8 mouse cellular contexts compared by ENCODE assay signal in the genomic region with DNA sequence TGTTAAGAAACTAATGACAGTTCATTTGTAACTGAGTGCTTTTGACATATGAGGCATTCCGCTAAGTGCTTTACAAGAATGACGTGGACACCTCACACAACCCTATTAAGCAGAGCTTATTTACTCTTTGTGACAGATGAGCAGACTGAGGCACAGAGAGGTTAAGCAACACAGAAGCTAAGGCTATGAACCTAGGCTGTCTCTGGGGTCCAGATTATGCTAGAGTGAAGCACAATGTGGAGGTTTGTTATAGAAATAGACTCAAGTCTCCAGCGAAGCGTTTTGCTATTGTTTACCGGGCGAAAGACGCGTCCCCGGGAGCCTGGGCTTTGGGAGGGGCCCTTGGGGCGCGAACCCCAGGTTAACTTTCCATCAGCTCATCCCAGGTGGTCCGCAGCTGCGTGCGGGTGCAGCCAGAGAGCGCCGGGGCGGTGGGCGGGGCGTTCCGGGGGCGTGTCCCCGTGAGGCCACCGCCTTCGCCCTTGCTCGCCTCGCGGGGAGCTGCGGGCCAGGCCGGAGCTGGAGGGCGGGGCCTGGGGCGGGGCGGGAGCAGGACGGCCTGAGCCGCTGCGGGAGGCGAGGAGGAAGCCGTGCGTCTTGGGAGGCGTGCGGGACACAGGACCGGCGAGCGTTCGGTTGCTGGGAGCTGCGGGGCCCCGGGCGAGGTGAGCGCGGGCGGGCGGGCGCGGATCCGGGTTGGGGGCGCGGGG. TPM values are rescaled to one million over a fixed set of nuclear protein-coding genes. Genes with fewer than 3 reads are reported as not detected.
DNase-seq lines count a peak whose midpoint lies in the region; ATAC-seq and TF ChIP-seq lines count a peak whose summit lies in the region.

Gene Igsf3, plus strand, starts transcription at position 546 of the 710 bp plus-strand sequence.

- peak; percentile 93 for DNase-seq in A20 (ENCODE audit: low read depth, low spot score)
- DNase-seq in adrenal gland, postnatal 4 days (ENCODE audit: low spot score in 2 of 2): peak; percentile 54 to 57
- peak; percentile 18 for DNase-seq in liver, adult 2 months (ENCODE audit: extremely low read depth, low read depth, low spot score)
- DNase-seq in naive thymus-derived CD4-positive, alpha-beta T cell, adult 2 months (ENCODE audit: low read depth): peak; percentile 81

- no peaks in the 10 kb centered on the region for H3K79me2 ChIP-seq in liver, adult 2 months (ENCODE audit: control insufficient read depth, insufficient read depth, low read length)

- H3K27me3 ChIP-seq in embryonic facial prominence, embryonic 13.5 days: no peaks in the 10 kb centered on the region
- H3K27me3 ChIP-seq in heart, embryonic 11.5 days (ENCODE audit: control insufficient read depth, insufficient read depth, low read length): no peaks in the 10 kb centered on the region
- H3K27me3 ChIP-seq in kidney, embryonic 15.5 days: 0 out of 2 replicates have a peak, but pooled peaks cover 1% of the 10 kb centered on the region
- peaks cover 10% of the 10 kb centered on the region for H3K27me3 ChIP-seq in liver, adult 2 months (ENCODE audit: control insufficient read depth, insufficient read depth, low read length)
- H3K27me3 ChIP-seq in stomach, embryonic 14.5 days (ENCODE audit: control insufficient read depth, insufficient read depth, low read length): no peaks in the 10 kb centered on the region

- peak within 1 kb of the TSS; percentile 81 for H3K4me2 ChIP-seq in embryonic facial prominence, embryonic 13.5 days
- peak within 1 kb of the TSS; percentile 91 for H3K4me2 ChIP-seq in heart, embryonic 11.5 days
- peak within 1 kb of the TSS; percentile 94 for H3K4me2 ChIP-seq in kidney, embryonic 15.5 days
- peak within 1 kb of the TSS; percentile 99 for H3K4me2 ChIP-seq in stomach, embryonic 14.5 days (replicated peaks; ENCODE audit: low read depth, low read length)

- H3K27ac ChIP-seq in embryonic facial prominence, embryonic 13.5 days: peak within 1 kb of the TSS; percentile 85
- peak within 1 kb of the TSS; percentile 79 for H3K27ac ChIP-seq in heart, embryonic 11.5 days (ENCODE audit: low read depth, low read length)
- peak within 1 kb of the TSS; percentile 55; the same call in 1 of the 2 replicates for H3K27ac ChIP-seq in kidney, embryonic 15.5 days
- no peak within 1 kb of the TSS for H3K27ac ChIP-seq in liver, adult 2 months (replicated peaks; ENCODE audit: insufficient read depth, low read depth, low read length)
- H3K27ac ChIP-seq in stomach, embryonic 14.5 days (ENCODE audit: low read length): peak within 1 kb of the TSS; percentile 55; the same call in 1 of the 2 replicates

- peaks cover 40% of the 10 kb centered on the region for H3K4me1 ChIP-seq in embryonic facial prominence, embryonic 13.5 days
- peaks cover 30% of the 10 kb centered on the region for H3K4me1 ChIP-seq in heart, embryonic 11.5 days (ENCODE audit: control insufficient read depth, insufficient read depth, low read length)
- peaks cover 46% of the 10 kb centered on the region for H3K4me1 ChIP-seq in kidney, embryonic 15.5 days
- H3K4me1 ChIP-seq in liver, adult 2 months (ENCODE audit: control insufficient read depth, insufficient read depth, low read length): peaks cover 2% of the 10 kb centered on the region; the same call in 1 of the 2 replicates
- peaks cover 33% of the 10 kb centered on the region for H3K4me1 ChIP-seq in stomach, embryonic 14.5 days (ENCODE audit: control insufficient read depth, insufficient read depth, low read length)

- H3K4me3 ChIP-seq in embryonic facial prominence, embryonic 13.5 days: peak within 1 kb of the TSS; percentile 86
- H3K4me3 ChIP-seq in heart, embryonic 11.5 days (ENCODE audit: low read depth, low read length): peak within 1 kb of the TSS; percentile 91
- H3K4me3 ChIP-seq in kidney, embryonic 15.5 days (replicated peaks): peak within 1 kb of the TSS; percentile 71
- H3K4me3 ChIP-seq in liver, adult 2 months (ENCODE audit: insufficient read depth, low read depth, low read length): peak within 1 kb of the TSS; percentile 65
- peak within 1 kb of the TSS; percentile 76 for H3K4me3 ChIP-seq in stomach, embryonic 14.5 days (ENCODE audit: low read depth, low read length)

- no peak for TF ChIP-seq CTCF in liver, adult 2 months (IDR thresholded peaks at IDR 0.05; ENCODE audit: low read depth, low read length)

- peak; percentile 81 for ATAC-seq in embryonic facial prominence, embryonic 13.5 days (ENCODE audit: insufficient number of reproducible peaks, insufficient read depth, low FRiP score, low TSS enrichment, low read depth)
- ATAC-seq in heart, embryonic 11.5 days (replicated peaks; ENCODE audit: insufficient number of reproducible peaks, low FRiP score, low TSS enrichment): peak; percentile 88
- ATAC-seq in kidney, embryonic 15.5 days (replicated peaks; ENCODE audit: low FRiP score): peak; percentile 90
- peak; percentile 91 for ATAC-seq in stomach, embryonic 14.5 days (ENCODE audit: insufficient number of reproducible peaks, insufficient read depth, low FRiP score, low read depth)

- H3K36me3 ChIP-seq in embryonic facial prominence, embryonic 13.5 days: no peaks in the 10 kb centered on the region
- no peaks in the 10 kb centered on the region for H3K36me3 ChIP-seq in heart, embryonic 11.5 days (ENCODE audit: control insufficient read depth, insufficient read depth, low read length)
- H3K36me3 ChIP-seq in kidney, embryonic 15.5 days: no peaks in the 10 kb centered on the region
- no peaks in the 10 kb centered on the region for H3K36me3 ChIP-seq in liver, adult 2 months (ENCODE audit: control insufficient read depth, insufficient read depth, low read length)
- no peaks in the 10 kb centered on the region for H3K36me3 ChIP-seq in stomach, embryonic 14.5 days (ENCODE audit: control insufficient read depth, insufficient read depth, low read length)

- no peaks in the 10 kb centered on the region for H3K9me3 ChIP-seq in embryonic facial prominence, embryonic 13.5 days
- H3K9me3 ChIP-seq in heart, embryonic 11.5 days (replicated peaks; ENCODE audit: control insufficient read depth, low read length): no peaks in the 10 kb centered on the region
- no peaks in the 10 kb centered on the region for H3K9me3 ChIP-seq in kidney, embryonic 15.5 days (replicated peaks)
- H3K9me3 ChIP-seq in stomach, embryonic 14.5 days (ENCODE audit: control insufficient read depth, low read depth, low read length): no peaks in the 10 kb centered on the region

- WGBS in embryonic facial prominence, embryonic 13.5 days: 4% methylated on average over 43 of the region's 56 CpGs
- WGBS in heart, embryonic 11.5 days (ENCODE audit: insufficient replicate concordance): 5% methylated on average over 46 of the region's 56 CpGs
- WGBS in kidney, embryonic 15.5 days: 6% methylated on average over 33 of the region's 56 CpGs
- WGBS in liver, adult 2 months: 7% methylated on average over 49 of the region's 56 CpGs
- 4% methylated on average over 41 of the region's 56 CpGs for WGBS in stomach, embryonic 14.5 days

- peak within 1 kb of the TSS; percentile 94 for H3K9ac ChIP-seq in embryonic facial prominence, embryonic 13.5 days
- peak within 1 kb of the TSS; percentile 91 for H3K9ac ChIP-seq in heart, embryonic 11.5 days (ENCODE audit: low read depth, low read length)
- peak within 1 kb of the TSS; percentile 69 for H3K9ac ChIP-seq in kidney, embryonic 15.5 days
- peak within 1 kb of the TSS; percentile 69 for H3K9ac ChIP-seq in liver, adult 2 months (ENCODE audit: low read depth, low read length)
- H3K9ac ChIP-seq in stomach, embryonic 14.5 days (replicated peaks; ENCODE audit: low read depth, low read length): peak within 1 kb of the TSS; percentile 88

- TF ChIP-seq POLR2A in liver, adult 2 months (IDR thresholded peaks at IDR 0.05; ENCODE audit: extremely low read depth, insufficient read depth, low read length): no peak

RNA-seq across cellular contexts. Expression of gene Igsf3, which starts in this region (rescaled TPM):
- total RNA-seq in adrenal gland, postnatal 4 days (2021): 10 to 100 TPM; 15.4 to 20.3 TPM
- 95.5 and 104 TPM in 2 replicates for polyA plus RNA-seq in embryonic facial prominence, embryonic 13.5 days (2015; fragmentation: Nextera tagmentation; extraction: Ambion mirVana)
- polyA plus RNA-seq in heart, embryonic 11.5 days (2014; fragmentation: Nextera tagmentation; extraction: Ambion mirVana): 28.1 and 31.3 TPM in 2 replicates
- polyA plus RNA-seq in kidney, embryonic 15.5 days (2015; fragmentation: Nextera tagmentation; extraction: Ambion mirVana): 24.3 and 25.4 TPM in 2 replicates
- total RNA-seq in liver, adult 2 months (2014; rRNA removed): 0.37 and 0.54 TPM in 2 replicates
- polyA plus RNA-seq in liver, adult 2 months (2012; rRNA removed): 0.24 TPM in 2 replicates
- polyA plus RNA-seq in stomach, embryonic 14.5 days (2014; fragmentation: Nextera tagmentation; extraction: Ambion mirVana): 30.0 and 30.7 TPM in 2 replicates

Comparison
In these comparisons a context has a peak if more than half of its experiments do, and no peak if none do; other contexts are left out.
1. RNA of gene Igsf3 (total RNA-seq): 15.4 to 20.3 TPM in adrenal gland, postnatal 4 days; 0.37 to 0.54 TPM in liver, adult 2 months; every median in the first group is over 10 times any median in the second.
2. RNA of gene Igsf3 (polyA plus RNA-seq): 95.5 to 104 TPM in embryonic facial prominence, embryonic 13.5 days, 28.1 to 31.3 TPM in heart, embryonic 11.5 days, 30.0 to 30.7 TPM in stomach, embryonic 14.5 days and 24.3 to 25.4 TPM in kidney, embryonic 15.5 days; 0.24 TPM in liver, adult 2 months; every median in the first group is over 10 times any median in the second.
3. Peak in DNase-seq, H3K4me3 ChIP-seq and H3K9ac ChIP-seq in liver, adult 2 months; RNA of the gene not detected or under 1 TPM.
4. DNase-seq: peak in every context shown above with its lines; median percentile 93 in A20; 81 in naive thymus-derived CD4-positive, alpha-beta T cell, adult 2 months; 56 in adrenal gland, postnatal 4 days; 18 in liver, adult 2 months.
5. Peak in every context shown above with its lines, with median percentiles within 50 percentile points of each other: ATAC-seq, H3K4me2 ChIP-seq, H3K4me3 ChIP-seq and H3K9ac ChIP-seq.